Mouse (Mus musculus) hindbrain, embryonic 15.5 days (tissue): Measurements from ENCODE around the gene AU021092. TPM values are rescaled to one million over a fixed set of nuclear protein-coding genes. Genes with fewer than 3 reads are reported as not detected.
"Not testable (repeated sequence)": the region's sequence is repeated elsewhere in the genome, so short reads cannot be mapped to it uniquely, and the experiment has no call there.

Experiments
- ATAC-seq: fragments of 200-750 bp; cut with Nextera tagmentation; 2 replicates; pipeline ENCODE4 v1.8.0; 2017; ENCODE audit warnings: low read depth, moderate number of reproducible peaks, moderate TSS enrichment; ENCODE audit not compliant: low FRiP score
- H3K27ac ChIP-seq: fragments of 300-500 bp; sonication (generic); replicated peaks from 2 replicates; pipeline ENCODE4 v1.5.1; 2015; ENCODE audit warnings: mild to moderate bottlenecking, inconsistent platforms
- H3K27me3 ChIP-seq: fragments of 300-500 bp; sonication (generic); 2 replicates; pipeline ENCODE4 v1.6.1; 2015; ENCODE audit warnings: control low read depth, inconsistent platforms
- H3K36me3 ChIP-seq: fragments of 300-500 bp; sonication (generic); 2 replicates; pipeline ENCODE4 v1.6.1; 2015; ENCODE audit warnings: control low read depth, inconsistent platforms
- H3K4me1 ChIP-seq: fragments of 300-500 bp; sonication (generic); replicated peaks from 2 replicates; pipeline ENCODE4 v1.6.1; 2015; ENCODE audit warnings: control low read depth, inconsistent platforms
- H3K4me2 ChIP-seq: fragments of 300-500 bp; sonication (generic); 2 replicates; pipeline ENCODE4 v1.6.1; 2015; ENCODE audit warnings: moderate library complexity, mild to moderate bottlenecking, inconsistent platforms
- H3K4me3 ChIP-seq: fragments of 300-500 bp; sonication (generic); 2 replicates; pipeline ENCODE4 v1.5.1; 2015; ENCODE audit warnings: mild to moderate bottlenecking, inconsistent platforms
- H3K9ac ChIP-seq: fragments of 300-500 bp; sonication (generic); 2 replicates; pipeline ENCODE4 v1.6.1; 2015; ENCODE audit warnings: inconsistent platforms
- H3K9me3 ChIP-seq: fragments of 300-500 bp; sonication (generic); 2 replicates; pipeline ENCODE4 v1.6.1; 2016; ENCODE audit warnings: control low read depth, inconsistent platforms
- WGBS: fragments of 180-500 bp; shearing (Covaris S2); methylation state at CpG from one replicate; pipeline ENCODE4 v1.1.7; 2015; 5-methylcytosine and 5-hydroxymethylcytosine counted together
- polyA plus RNA-seq: library from polyadenylated mRNA; unstranded; fragments of >200 nt; fragmentation: Nextera tagmentation; extraction: Ambion mirVana; gene quantifications from 2 replicates; pipeline ENCODE4 v1.2.1, GENCODE M21; 2015

AU021092 gene
- polyA plus RNA-seq, 1 experiment from 2014 or later, result 15.6 TPM

- Histone ChIP-seq H3K27me3 (no peaks in the 10 kb centered on the region), H3K27ac (no peak overlapping the region), H3K4me2 (no peak overlapping the region), H3K4me3 (no peak overlapping the region), H3K36me3 (peaks cover 34% of the 10 kb centered on the region), H3K4me1 (no peaks in the 10 kb centered on the region), H3K9ac (no peak overlapping the region), H3K9me3 (no peaks in the 10 kb centered on the region)
- 95% methylated on average over 4 of the region's 4 CpGs for WGBS
- ATAC-seq, result no peak
Observed at GRCm38 (mm10) chr16:5242355-5242754, 20.3 kb upstream of the AU021092 start.

- Histone ChIP-seq H3K9me3 (no peaks in the 10 kb centered on the region), H3K27ac (peak within 1 kb of the TSS; percentile 74), H3K9ac (peak within 1 kb of the TSS; percentile 70), H3K4me1 (peaks cover 19% of the 10 kb centered on the region), H3K4me3 (peak within 1 kb of the TSS; percentile 70), H3K4me2 (peak within 1 kb of the TSS; percentile 66), H3K36me3 (no peaks in the 10 kb centered on the region), H3K27me3 (peaks cover 3% of the 10 kb centered on the region; the same call in 1 of the 2 replicates)
- 2% methylated on average over 47 of the region's 47 CpGs for WGBS
- peak; percentile 97 for ATAC-seq
Observed at GRCm38 (mm10) chr16:5233418-5234313, 11.6 kb upstream of the AU021092 start, which contains the start of gene Alg1. TSS of gene Alg1 (plus strand) at chr16:5233621.

- H3K4me2 ChIP-seq, result peak overlapping the region; percentile 66
- peak overlapping the region; percentile 70 for H3K4me3 ChIP-seq
- ATAC-seq, result no peak
- H3K36me3 ChIP-seq, result no peaks in the 10 kb centered on the region
- H3K9ac ChIP-seq, result no peak overlapping the region
- 68% methylated on average over 4 of the region's 4 CpGs for WGBS
- H3K27ac ChIP-seq, result no peak overlapping the region
- H3K27me3 ChIP-seq, result peaks cover 3% of the 10 kb centered on the region; the same call in 1 of the 2 replicates
- no peaks in the 10 kb centered on the region for H3K9me3 ChIP-seq
- H3K4me1 ChIP-seq, result peaks cover 19% of the 10 kb centered on the region
Observed at GRCm38 (mm10) chr16:5232982-5233381, 10.9 kb upstream of the AU021092 start.

GRCm38 (mm10) chr16:5228103-5228502, 6.0 kb upstream of the AU021092 start:
- WGBS, result 82% methylated on average over 3 of the region's 3 CpGs
- H3K9me3 ChIP-seq, ATAC-seq, H3K4me2 ChIP-seq, H3K27me3 ChIP-seq, H3K9ac ChIP-seq, H3K4me1 ChIP-seq, H3K36me3 ChIP-seq, H3K27ac ChIP-seq, H3K4me3 ChIP-seq: not testable (repeated sequence)

- H3K27me3 ChIP-seq, H3K9me3 ChIP-seq, H3K36me3 ChIP-seq, H3K4me1 ChIP-seq, H3K4me2 ChIP-seq, H3K27ac ChIP-seq, ATAC-seq, H3K4me3 ChIP-seq, H3K9ac ChIP-seq: not testable (repeated sequence)
- WGBS, result 86% methylated on average over 19 of the region's 19 CpGs
Observed at GRCm38 (mm10) chr16:5227501-5227900, 5.4 kb upstream of the AU021092 start.

- not testable (repeated sequence) for H3K27me3 ChIP-seq, H3K4me3 ChIP-seq, H3K9me3 ChIP-seq, H3K4me2 ChIP-seq, H3K4me1 ChIP-seq, H3K27ac ChIP-seq, ATAC-seq, H3K9ac ChIP-seq, H3K36me3 ChIP-seq
- 13% methylated on average over 1 of the region's 1 CpGs for WGBS
Observed at GRCm38 (mm10) chr16:5226534-5226933, 4.4 kb upstream of the AU021092 start.

GRCm38 (mm10) chr16:5221403-5221802, 696 bp downstream of the AU021092 start:
- no peak for ATAC-seq
- Histone ChIP-seq H3K27ac (no peak overlapping the region), H3K36me3 (no peaks in the 10 kb centered on the region), H3K4me2 (no peak overlapping the region), H3K9me3 (no peaks in the 10 kb centered on the region), H3K9ac (no peak overlapping the region), H3K4me3 (no peak overlapping the region), H3K27me3 (0 out of 2 replicates have a peak, but pooled peaks cover 4% of the 10 kb centered on the region), H3K4me1 (no peaks in the 10 kb centered on the region)
- 51% methylated on average over 4 of the region's 4 CpGs for WGBS

- no peaks in the 10 kb centered on the region for H3K36me3 ChIP-seq
- 0 out of 2 replicates have a peak, but pooled peaks cover 4% of the 10 kb centered on the region for H3K27me3 ChIP-seq
- no peaks in the 10 kb centered on the region for H3K9me3 ChIP-seq
- H3K4me1 ChIP-seq, result no peaks in the 10 kb centered on the region
- no peak overlapping the region for H3K27ac ChIP-seq
- ATAC-seq, result no peak
- H3K4me2 ChIP-seq, result no peak overlapping the region
- H3K9ac ChIP-seq, result no peak overlapping the region
- WGBS, result 74% methylated on average over 5 of the region's 5 CpGs
- no peak overlapping the region for H3K4me3 ChIP-seq
Observed at GRCm38 (mm10) chr16:5217341-5218133, 4.6 kb downstream of the AU021092 start.

GRCm38 (mm10) chr16:5216686-5217085, 5.4 kb downstream of the AU021092 start:
- Histone ChIP-seq H3K9ac (no peak overlapping the region), H3K4me1 (no peaks in the 10 kb centered on the region), H3K4me2 (no peak overlapping the region), H3K27me3 (no peaks in the 10 kb centered on the region), H3K9me3 (no peaks in the 10 kb centered on the region), H3K4me3 (no peak overlapping the region), H3K27ac (no peak overlapping the region), H3K36me3 (no peaks in the 10 kb centered on the region)
- WGBS, result 73% methylated on average over 6 of the region's 6 CpGs
- no peak for ATAC-seq

GRCm38 (mm10) chr16:5214126-5214525, 8.0 kb downstream of the AU021092 start:
- H3K36me3 ChIP-seq, result no peaks in the 10 kb centered on the region
- no peak overlapping the region for H3K4me3 ChIP-seq
- 93% methylated on average over 2 of the region's 2 CpGs for WGBS
- no peaks in the 10 kb centered on the region for H3K27me3 ChIP-seq
- no peak overlapping the region for H3K27ac ChIP-seq
- H3K4me2 ChIP-seq, result no peak overlapping the region
- H3K9me3 ChIP-seq, result no peaks in the 10 kb centered on the region
- no peak overlapping the region for H3K9ac ChIP-seq
- no peaks in the 10 kb centered on the region for H3K4me1 ChIP-seq
- no peak for ATAC-seq

GRCm38 (mm10) chr16:5212150-5212549, 9.9 kb downstream of the AU021092 start:
- 87% methylated on average over 3 of the region's 3 CpGs for WGBS

GRCm38 (mm10) chr16:5210365-5210764, 11.7 kb downstream of the AU021092 start:
- Histone ChIP-seq H3K4me3 (no peak overlapping the region), H3K9ac (no peak overlapping the region), H3K4me1 (no peaks in the 10 kb centered on the region), H3K36me3 (no peaks in the 10 kb centered on the region), H3K4me2 (no peak overlapping the region), H3K27me3 (no peaks in the 10 kb centered on the region), H3K9me3 (no peaks in the 10 kb centered on the region), H3K27ac (no peak overlapping the region)
- ATAC-seq, result no peak
- WGBS, result 88% methylated on average over 2 of the region's 2 CpGs

More at GRCm38 (mm10) chr16:5212150-5212549, 9.9 kb downstream of the AU021092 start:
- no peak overlapping the region for H3K4me2 ChIP-seq
- no peaks in the 10 kb centered on the region for H3K27me3 ChIP-seq
- H3K36me3 ChIP-seq, result no peaks in the 10 kb centered on the region
- H3K27ac ChIP-seq, result no peak overlapping the region
- H3K9ac ChIP-seq, result no peak overlapping the region
- ATAC-seq, result no peak
- H3K9me3 ChIP-seq, result no peaks in the 10 kb centered on the region
- no peak overlapping the region for H3K4me3 ChIP-seq
- no peaks in the 10 kb centered on the region for H3K4me1 ChIP-seq
